Mouse (Mus musculus) thymus, adult 2 months (tissue): Measurements from ENCODE around the gene Atg4d.

Experiments
- CTCF ChIP-seq: fragments of 200-500 bp; IDR thresholded peaks from 2 replicates; pipeline ENCODE4 v1.5.1; 2012; ENCODE audit warnings: mild to moderate bottlenecking, control low read depth, low read length, moderate library complexity, borderline replicate concordance; ENCODE audit not compliant: control insufficient read depth, poor library complexity, insufficient read depth; ENCODE audit errors: extremely low read depth
- POLR2A ChIP-seq: fragments of 200-500 bp; IDR thresholded peaks from 2 replicates; pipeline ENCODE4 v1.6.1; 2012; ENCODE audit warnings: mild to moderate bottlenecking, low read length, control low read depth, moderate library complexity; ENCODE audit not compliant: control insufficient read depth, poor library complexity, insufficient read depth; ENCODE audit errors: extremely low read depth

DNA sequence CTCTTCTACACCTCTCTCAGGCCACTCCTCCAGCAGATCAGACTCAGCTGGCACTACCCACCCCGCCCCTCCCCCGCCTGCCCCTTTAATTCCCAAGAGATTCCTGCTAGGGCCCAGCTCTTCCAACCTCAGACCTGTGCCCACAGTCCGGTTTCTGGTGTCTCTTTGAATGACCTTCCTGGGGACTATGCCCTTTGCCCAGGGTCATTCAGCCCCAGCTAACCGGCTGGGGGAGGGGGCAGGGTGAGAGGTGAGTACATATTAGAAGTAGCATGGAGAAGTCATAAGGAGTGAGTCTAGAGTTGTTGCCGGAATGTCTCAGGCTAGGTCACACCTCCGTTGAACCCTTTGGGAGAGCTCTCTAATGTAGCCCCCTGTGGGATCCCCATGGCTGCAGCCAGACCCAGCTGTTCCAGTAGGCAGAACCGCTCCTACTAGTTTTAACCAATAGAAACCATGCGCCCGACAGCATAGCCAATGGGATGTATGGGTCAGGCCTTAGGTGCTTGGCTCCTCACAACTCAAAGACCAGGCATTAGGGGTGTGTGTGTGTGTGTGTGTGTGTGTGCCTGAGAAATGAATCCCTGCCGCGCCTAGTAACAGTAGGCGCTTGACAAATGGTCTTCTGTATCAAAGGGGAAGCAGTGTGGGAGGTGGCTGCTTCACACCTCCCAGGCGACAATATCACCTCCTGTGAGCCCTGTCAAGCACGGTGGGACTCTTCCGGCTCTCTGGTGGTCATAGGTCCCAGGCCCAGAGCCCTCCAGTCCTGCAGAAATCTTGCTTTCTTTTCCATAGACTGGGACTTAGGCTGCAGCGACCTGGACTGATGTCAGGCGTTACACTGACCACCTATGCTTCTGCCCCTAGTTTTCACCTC lies 15.2 kb upstream of the Atg4d start:
- TF ChIP-seq CTCF (no peak), POLR2A (no peak)
